Mouse (Mus musculus) limb, embryonic 13.5 days (tissue): ENCODE measurements around the gene Tbxa2r. TPM values are rescaled to one million over a fixed set of nuclear protein-coding genes. Genes with fewer than 3 reads are reported as not detected.

Experiments
- ATAC-seq: fragments of 200-750 bp; cut with Nextera tagmentation; 2 replicates; pipeline ENCODE4 v1.8.0; 2017; ENCODE audit warnings: low read depth, moderate number of reproducible peaks, moderate TSS enrichment; ENCODE audit not compliant: low FRiP score
- H3K27ac ChIP-seq: fragments of 300-500 bp; sonication (generic); 2 replicates; pipeline ENCODE4 v1.5.1; 2015; ENCODE audit warnings: inconsistent platforms, mild to moderate bottlenecking, moderate library complexity
- H3K27me3 ChIP-seq: fragments of 300-500 bp; sonication (generic); 2 replicates; pipeline ENCODE4 v1.6.1; 2015; ENCODE audit warnings: mild to moderate bottlenecking, inconsistent platforms
- H3K36me3 ChIP-seq: fragments of 300-500 bp; sonication (generic); 2 replicates; pipeline ENCODE4 v1.6.1; 2015; ENCODE audit warnings: inconsistent platforms, mild to moderate bottlenecking, moderate library complexity
- H3K4me1 ChIP-seq: fragments of 300-500 bp; sonication (generic); 2 replicates; pipeline ENCODE4 v1.6.1; 2015; ENCODE audit warnings: inconsistent platforms
- H3K4me2 ChIP-seq: fragments of 300-500 bp; sonication (generic); replicated peaks from 2 replicates; pipeline ENCODE4 v1.6.1; 2015; ENCODE audit warnings: inconsistent platforms, mild to moderate bottlenecking, moderate library complexity
- H3K4me3 ChIP-seq: fragments of 300-500 bp; sonication (generic); 2 replicates; pipeline ENCODE4 v1.5.1; 2015; ENCODE audit warnings: moderate library complexity, mild to moderate bottlenecking, inconsistent platforms
- H3K9ac ChIP-seq: fragments of 300-500 bp; sonication (generic); 2 replicates; pipeline ENCODE4 v1.6.1; 2015; ENCODE audit warnings: mild to moderate bottlenecking, inconsistent platforms
- H3K9me3 ChIP-seq: fragments of 300-500 bp; sonication (generic); 2 replicates; pipeline ENCODE4 v1.6.1; 2016; ENCODE audit warnings: inconsistent platforms
- WGBS: fragments of 180-500 bp; shearing (Covaris S2); methylation state at CpG from one replicate; pipeline ENCODE4 v1.1.7; 2015; 5-methylcytosine and 5-hydroxymethylcytosine counted together
- polyA plus RNA-seq: library from polyadenylated mRNA; unstranded; fragments of >200 nt; fragmentation: Nextera tagmentation; extraction: Ambion mirVana; gene quantifications from 2 replicates; pipeline ENCODE4 v1.2.1, GENCODE M21; 2015

The Tbxa2r gene
- polyA plus RNA-seq, 1 experiment from 2014 or later: 5.2 TPM

DNA sequence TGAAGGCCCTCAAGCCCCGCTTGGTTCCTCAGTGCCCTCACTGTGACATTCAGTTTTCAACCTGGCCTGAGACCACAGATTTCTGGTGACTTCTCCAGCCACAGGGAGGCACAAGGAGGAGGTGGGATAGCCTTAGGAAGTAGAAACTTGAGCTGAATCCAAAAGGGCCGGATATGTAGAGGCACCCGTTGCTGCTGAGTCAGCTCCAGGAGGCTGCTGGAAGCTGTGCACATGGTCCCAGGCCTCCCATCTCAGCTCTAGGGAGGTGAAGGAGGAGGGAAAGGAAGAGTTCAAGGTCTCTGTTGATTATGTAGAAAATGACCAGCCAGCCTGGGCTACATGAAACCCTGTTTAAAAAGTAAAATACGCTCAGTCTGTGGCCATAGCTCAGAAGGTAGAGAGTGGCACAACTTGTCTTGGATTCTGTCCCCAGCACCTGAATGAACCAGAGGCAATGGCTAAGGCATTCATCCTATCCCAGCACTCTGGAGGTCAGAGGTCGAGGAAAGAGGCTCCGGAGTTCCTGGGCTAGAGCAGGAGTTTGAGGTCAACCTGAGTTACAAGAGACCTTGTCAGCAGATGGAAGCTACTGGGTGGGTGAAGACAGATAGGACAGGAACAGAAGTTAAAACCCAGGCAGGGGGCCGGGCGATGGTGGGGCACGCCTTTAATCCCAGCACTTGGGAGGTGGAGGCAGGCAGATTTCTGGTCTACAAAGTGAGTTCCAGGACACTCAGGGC, 26.4 kb downstream of the Tbxa2r start:
- peaks cover 28% of the 10 kb centered on the region for H3K4me1 ChIP-seq
- no peaks in the 10 kb centered on the region for H3K9me3 ChIP-seq
- no peaks in the 10 kb centered on the region for H3K27me3 ChIP-seq
- H3K27ac ChIP-seq: no peak overlapping the region
- no peaks in the 10 kb centered on the region for H3K36me3 ChIP-seq
- H3K4me2 ChIP-seq: no peak overlapping the region
- H3K9ac ChIP-seq: peak overlapping the region; percentile 39; the same call in 1 of the 2 replicates
- H3K4me3 ChIP-seq: no peak overlapping the region
- no peak for ATAC-seq
- WGBS: 73% methylated on average over 9 of the region's 9 CpGs

- Histone ChIP-seq H3K9ac (no peak overlapping the region), H3K4me2 (no peak overlapping the region), H3K9me3 (no peaks in the 10 kb centered on the region), H3K27me3 (no peaks in the 10 kb centered on the region), H3K36me3 (no peaks in the 10 kb centered on the region), H3K27ac (no peak overlapping the region), H3K4me3 (no peak overlapping the region), H3K4me1 (peaks cover 29% of the 10 kb centered on the region)
- WGBS: 67% methylated on average over 4 of the region's 4 CpGs
- no peak for ATAC-seq
Observed at GRCm38 (mm10) chr10:81355533-81355932, 27.0 kb downstream of the Tbxa2r start.

DNA sequence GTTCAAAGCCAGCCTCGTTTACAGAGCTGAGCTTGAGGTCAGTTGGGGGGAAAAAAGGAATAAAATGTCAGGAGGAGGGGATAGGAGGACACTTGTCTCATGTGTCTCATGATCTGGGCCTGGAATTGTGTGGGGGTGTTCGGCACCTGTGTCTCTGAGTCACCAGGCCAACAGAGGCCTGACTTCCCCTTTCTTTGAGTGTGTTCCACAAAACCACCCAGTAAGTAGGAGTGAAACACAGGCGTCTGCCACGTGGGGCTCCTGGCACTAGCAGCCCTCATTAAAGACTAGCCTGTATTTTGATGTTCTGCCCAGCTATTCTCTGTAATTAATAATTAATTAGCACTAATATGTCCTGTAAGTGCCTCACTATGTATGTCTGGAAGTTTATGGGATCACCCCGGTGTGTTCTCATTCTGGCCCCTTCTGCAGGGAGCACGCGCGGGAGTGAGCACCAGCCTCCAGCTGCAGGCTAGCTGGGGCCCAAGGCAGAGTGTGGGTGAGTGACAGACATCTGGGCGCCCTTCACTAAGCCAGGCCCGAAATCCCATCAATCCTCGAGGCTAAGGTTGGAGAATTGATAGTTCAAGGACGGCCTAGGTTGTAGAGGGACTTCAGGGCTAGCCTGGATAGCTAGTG, 27.9 kb downstream of the Tbxa2r start:
- Histone ChIP-seq H3K27ac (no peak overlapping the region), H3K27me3 (no peaks in the 10 kb centered on the region), H3K4me1 (peaks cover 34% of the 10 kb centered on the region), H3K4me2 (peak overlapping the region; percentile 97), H3K4me3 (peak overlapping the region; percentile 73), H3K9me3 (no peaks in the 10 kb centered on the region), H3K36me3 (peaks cover 7% of the 10 kb centered on the region), H3K9ac (peak overlapping the region; percentile 39; the same call in 1 of the 2 replicates)
- 43% methylated on average over 12 of the region's 12 CpGs for WGBS
- no peak for ATAC-seq

GRCm38 (mm10) chr10:81356991-81357844, 28.7 kb downstream of the Tbxa2r start, which contains the start of gene Mfsd12:
Gene Mfsd12, plus strand, starts transcription at chr10:81357491.
- peaks cover 34% of the 10 kb centered on the region for H3K4me1 ChIP-seq
- H3K4me3 ChIP-seq: peak within 1 kb of the TSS; percentile 73
- H3K9me3 ChIP-seq: no peaks in the 10 kb centered on the region
- WGBS: 1% methylated on average over 79 of the region's 79 CpGs
- H3K36me3 ChIP-seq: peaks cover 14% of the 10 kb centered on the region
- no peak within 1 kb of the TSS for H3K27ac ChIP-seq
- no peaks in the 10 kb centered on the region for H3K27me3 ChIP-seq
- H3K4me2 ChIP-seq: peak within 1 kb of the TSS; percentile 97
- H3K9ac ChIP-seq: peak within 1 kb of the TSS; percentile 86
- peak; percentile 85 for ATAC-seq

DNA sequence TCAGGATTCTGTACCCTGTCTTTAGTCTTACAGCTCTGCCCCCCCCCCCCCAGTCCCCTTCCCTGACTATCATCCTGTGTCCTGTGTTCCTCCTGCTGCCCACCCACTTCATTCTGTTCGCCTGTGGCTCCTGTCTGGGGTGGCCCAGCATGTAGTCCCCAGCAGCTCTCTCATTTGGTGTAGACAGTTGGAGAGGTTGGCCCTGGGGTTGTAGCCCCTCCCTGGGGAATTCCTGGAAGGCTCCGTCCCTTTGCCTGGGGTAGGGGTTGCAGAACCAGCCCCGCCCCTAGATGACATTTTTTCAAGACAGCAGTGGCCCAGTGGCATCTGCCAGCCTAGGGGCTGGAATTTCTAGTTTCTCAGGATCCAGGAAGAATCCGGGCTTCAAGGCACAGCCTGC, 29.7 kb downstream of the Tbxa2r start:
- ATAC-seq: no peak
- Histone ChIP-seq H3K9me3 (no peaks in the 10 kb centered on the region), H3K27me3 (peaks cover 9% of the 10 kb centered on the region), H3K4me2 (peak overlapping the region; percentile 97), H3K27ac (no peak overlapping the region), H3K9ac (peak overlapping the region; percentile 86), H3K36me3 (peaks cover 21% of the 10 kb centered on the region), H3K4me3 (peak overlapping the region; percentile 73), H3K4me1 (peaks cover 38% of the 10 kb centered on the region)
- WGBS: 35% methylated on average over 4 of the region's 4 CpGs

DNA sequence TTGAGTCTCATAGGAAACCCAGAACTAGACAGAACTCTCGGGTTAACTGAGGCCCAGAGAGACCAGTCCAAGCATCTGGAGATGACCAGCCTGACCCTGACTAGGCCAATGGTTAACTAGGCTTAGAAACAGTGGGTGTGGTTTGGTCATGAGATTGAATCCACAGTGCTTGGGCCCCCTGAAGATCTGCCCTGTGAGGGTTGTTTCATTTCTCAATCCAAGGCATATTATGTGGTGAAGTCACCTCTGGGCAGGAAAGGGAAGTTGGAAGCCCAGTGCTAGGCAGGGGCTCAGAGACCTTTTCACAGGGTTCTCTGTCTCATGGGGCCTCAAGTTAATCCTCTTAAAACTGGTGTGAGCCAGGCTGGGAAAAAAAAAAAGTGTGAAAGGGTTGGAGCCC, 30.3 kb downstream of the Tbxa2r start:
- no peaks in the 10 kb centered on the region for H3K9me3 ChIP-seq
- peaks cover 44% of the 10 kb centered on the region for H3K4me1 ChIP-seq
- peaks cover 23% of the 10 kb centered on the region for H3K36me3 ChIP-seq
- no peak for ATAC-seq
- WGBS: 59% methylated on average over 1 of the region's 1 CpGs
- peaks cover 15% of the 10 kb centered on the region for H3K27me3 ChIP-seq
- H3K4me2 ChIP-seq: peak overlapping the region; percentile 97
- H3K4me3 ChIP-seq: no peak overlapping the region
- peak overlapping the region; percentile 86; the same call in 1 of the 2 replicates for H3K9ac ChIP-seq
- no peak overlapping the region for H3K27ac ChIP-seq

DNA sequence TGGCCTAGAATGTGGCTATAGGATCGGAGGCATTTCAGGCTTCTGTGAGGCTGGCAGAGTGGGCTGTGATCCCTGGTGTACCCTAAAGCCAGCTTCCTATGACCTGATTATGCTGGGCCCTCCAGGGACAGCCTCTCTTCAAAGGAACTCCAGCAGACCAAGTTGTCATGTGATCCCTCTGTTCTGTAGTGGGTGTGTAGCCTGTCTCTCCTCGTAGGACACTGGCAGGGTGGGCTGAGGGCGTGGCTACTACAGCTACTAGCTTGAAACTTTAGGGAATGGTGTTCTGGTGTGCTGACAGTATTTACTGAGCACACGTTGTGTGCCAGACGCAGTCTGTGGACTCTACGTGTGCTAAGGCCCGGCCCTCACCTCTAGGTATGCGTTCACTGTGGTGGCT, 32.2 kb downstream of the Tbxa2r start:
- Histone ChIP-seq H3K9ac (peak overlapping the region; percentile 45; the same call in 1 of the 2 replicates), H3K36me3 (peaks cover 23% of the 10 kb centered on the region), H3K27ac (no peak overlapping the region), H3K27me3 (peaks cover 34% of the 10 kb centered on the region), H3K9me3 (no peaks in the 10 kb centered on the region), H3K4me3 (no peak overlapping the region), H3K4me1 (peaks cover 58% of the 10 kb centered on the region), H3K4me2 (no peak overlapping the region)
- WGBS: 56% methylated on average over 8 of the region's 8 CpGs
- no peak for ATAC-seq

DNA sequence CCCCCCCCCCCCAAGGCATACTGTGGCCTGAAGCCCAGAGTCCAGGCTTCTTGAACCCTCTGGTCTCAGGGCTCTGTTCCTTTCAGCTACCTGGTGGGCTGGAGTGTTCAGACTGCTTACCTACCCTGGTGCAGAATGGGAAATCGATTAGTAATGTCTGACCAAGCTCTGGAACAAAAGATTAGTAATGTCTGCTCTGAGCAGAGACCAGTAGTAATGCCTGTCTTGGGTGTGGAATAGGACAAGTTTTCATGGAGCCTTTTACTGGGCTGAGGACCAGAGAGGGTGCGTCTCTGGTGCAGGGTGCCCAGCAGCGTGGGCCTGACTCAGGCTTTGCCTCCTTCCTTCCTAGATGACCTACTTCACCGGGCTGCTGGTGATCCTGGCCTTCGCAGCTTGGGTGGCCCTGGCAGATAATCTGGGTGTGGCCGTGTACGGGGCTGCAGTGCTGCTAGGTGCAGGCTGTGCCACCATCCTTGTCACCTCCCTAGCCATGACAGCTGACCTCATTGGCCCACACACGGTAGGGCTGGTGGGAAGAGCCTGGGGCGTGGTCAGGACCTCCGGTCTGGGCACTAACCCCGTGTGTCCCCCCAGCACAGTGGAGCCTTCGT, 33.9 kb downstream of the Tbxa2r start:
- Histone ChIP-seq H3K27ac (no peak overlapping the region), H3K9ac (no peak overlapping the region), H3K4me1 (peaks cover 51% of the 10 kb centered on the region), H3K4me2 (no peak overlapping the region), H3K27me3 (peaks cover 40% of the 10 kb centered on the region), H3K36me3 (peaks cover 40% of the 10 kb centered on the region), H3K4me3 (no peak overlapping the region), H3K9me3 (no peaks in the 10 kb centered on the region)
- no peak for ATAC-seq
- 74% methylated on average over 12 of the region's 12 CpGs for WGBS

- peaks cover 40% of the 10 kb centered on the region for H3K27me3 ChIP-seq
- H3K4me3 ChIP-seq: peak overlapping the region; percentile 41
- WGBS: 8% methylated on average over 53 of the region's 54 CpGs
- H3K4me1 ChIP-seq: peaks cover 40% of the 10 kb centered on the region
- peak overlapping the region; percentile 66 for H3K4me2 ChIP-seq
- H3K9ac ChIP-seq: peak overlapping the region; percentile 57
- H3K9me3 ChIP-seq: no peaks in the 10 kb centered on the region
- H3K27ac ChIP-seq: no peak overlapping the region
- H3K36me3 ChIP-seq: peaks cover 52% of the 10 kb centered on the region
- no peak for ATAC-seq
Observed at GRCm38 (mm10) chr10:81363436-81364346, 35.2 kb downstream of the Tbxa2r start.

DNA sequence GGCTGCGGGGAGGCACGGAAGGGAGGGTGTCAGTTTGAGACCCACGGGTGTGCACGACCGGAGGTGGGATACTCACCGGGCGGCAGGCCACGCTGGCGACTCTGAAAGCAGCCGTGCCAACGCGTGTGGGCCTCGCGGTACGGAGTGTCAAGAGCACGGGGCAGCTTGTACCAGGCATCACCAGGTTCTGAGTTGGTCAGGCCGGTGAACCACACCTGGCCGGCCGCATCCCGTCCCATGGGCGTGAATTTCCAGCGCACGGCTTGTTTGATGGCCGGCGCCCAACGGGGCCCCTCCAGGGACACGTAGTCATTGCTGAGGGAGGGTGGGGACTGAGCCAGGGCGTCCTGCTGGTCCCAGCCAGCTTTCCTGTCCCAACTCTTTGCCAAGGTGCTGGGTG, 36.1 kb downstream of the Tbxa2r start:
- Histone ChIP-seq H3K4me3 (peak overlapping the region; percentile 41), H3K36me3 (peaks cover 62% of the 10 kb centered on the region), H3K9ac (peak overlapping the region; percentile 57), H3K27ac (no peak overlapping the region), H3K4me2 (peak overlapping the region; percentile 66), H3K4me1 (peaks cover 33% of the 10 kb centered on the region), H3K9me3 (no peaks in the 10 kb centered on the region), H3K27me3 (peaks cover 40% of the 10 kb centered on the region)
- 8% methylated on average over 28 of the region's 28 CpGs for WGBS
- no peak for ATAC-seq

GRCm38 (mm10) chr10:81365073-81365472, 36.5 kb downstream of the Tbxa2r start:
- H3K4me2 ChIP-seq: peak overlapping the region; percentile 66; the same call in 1 of the 2 replicates
- no peaks in the 10 kb centered on the region for H3K9me3 ChIP-seq
- no peak for ATAC-seq
- peaks cover 33% of the 10 kb centered on the region for H3K4me1 ChIP-seq
- peak overlapping the region; percentile 57; the same call in 1 of the 2 replicates for H3K9ac ChIP-seq
- no peak overlapping the region for H3K4me3 ChIP-seq
- H3K27ac ChIP-seq: no peak overlapping the region
- peaks cover 40% of the 10 kb centered on the region for H3K27me3 ChIP-seq
- 31% methylated on average over 4 of the region's 4 CpGs for WGBS
- H3K36me3 ChIP-seq: peaks cover 66% of the 10 kb centered on the region
